Mouse (Mus musculus): ENCODE data around the gene Fstl3.
A peak's percentile ranks its signal among the peaks of the same experiment; 100 is the strongest.

Gene Fstl3

GRCm38 (mm10) chr10:79788386-79789158 is 11.5 kb downstream of the Fstl3 start:
- DNase-seq (ENCODE audit: low spot score): peak; percentile 80

- DNase-seq (ENCODE audit: low spot score): no peak
These were observed 12.5 kb downstream of the Fstl3 start for GRCm38 (mm10) chr10:79789581-79789980.

- DNase-seq (ENCODE audit: low spot score): no peak
These were observed 13.8 kb downstream of the Fstl3 start, which contains the start of gene Prss57 for GRCm38 (mm10) chr10:79790861-79791260. TSS of gene Prss57 (minus strand) at chr10:79790961.

- peak; percentile 23 for DNase-seq (ENCODE audit: low spot score)
These were observed 15.4 kb downstream of the Fstl3 start for GRCm38 (mm10) chr10:79792339-79793040.

DNA sequence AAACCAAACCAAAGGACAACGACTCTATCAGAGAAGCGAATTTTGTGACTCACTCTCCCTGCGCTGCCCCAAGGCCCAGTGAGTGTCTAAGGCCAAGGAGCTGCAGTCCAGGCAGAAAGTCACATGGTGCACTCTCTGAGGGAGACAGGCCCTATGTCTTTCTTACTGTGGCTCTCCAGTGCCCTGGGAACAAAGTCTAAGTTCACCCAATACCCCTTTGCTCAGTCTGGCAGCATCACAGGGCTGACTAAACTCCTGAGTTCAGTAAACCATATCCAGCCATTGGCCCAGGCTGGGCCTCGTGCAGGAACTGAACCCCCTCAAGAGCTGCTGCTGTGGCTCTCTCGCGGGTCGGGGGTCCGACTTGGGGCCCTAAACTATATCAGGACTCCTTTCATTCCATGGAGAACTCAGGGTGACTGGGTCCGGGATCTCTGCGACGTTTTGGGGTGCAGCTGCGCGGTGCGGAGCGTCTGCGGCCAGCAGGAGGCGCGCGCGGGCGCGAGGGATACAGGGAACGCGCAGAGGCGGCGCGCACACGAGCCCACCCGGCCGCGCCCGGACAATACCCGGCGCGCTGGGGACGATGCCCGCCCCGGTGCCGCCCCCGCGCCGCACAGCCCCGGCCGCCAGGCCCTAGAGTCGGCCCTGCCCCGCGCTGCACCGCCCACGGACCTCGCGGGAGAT is 16.1 kb downstream of the Fstl3 start, which contains the start of gene Palm:
Gene Palm (plus strand): TSS at position 522 of the 687 bp plus-strand sequence.
- DNase-seq (ENCODE audit: low spot score): peak; percentile 94

- DNase-seq (ENCODE audit: low spot score): peak; percentile 54
These were observed 16.8 kb downstream of the Fstl3 start for GRCm38 (mm10) chr10:79793738-79794490.

- DNase-seq (ENCODE audit: low spot score): peak; percentile 90
These were observed 17.4 kb downstream of the Fstl3 start for GRCm38 (mm10) chr10:79794491-79794931.

DNA sequence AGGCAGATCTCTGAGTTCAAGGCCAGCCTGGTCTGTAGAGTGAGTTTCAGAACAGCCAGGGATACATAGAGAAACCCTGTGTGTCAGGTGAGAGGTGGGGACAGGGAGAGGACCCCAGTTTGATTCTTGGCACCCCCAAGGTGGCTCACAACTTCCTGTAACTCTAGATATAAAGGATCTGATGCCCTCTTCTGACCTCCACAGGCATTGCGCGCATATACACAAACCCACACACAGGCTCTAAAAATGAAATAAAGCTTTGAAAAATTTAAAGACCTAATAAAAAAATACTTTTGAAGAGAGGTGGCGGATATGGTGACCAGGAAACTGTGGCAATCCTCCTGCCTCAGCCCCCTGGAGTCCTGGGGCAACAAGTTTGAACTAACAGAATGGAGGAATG is 18.8 kb downstream of the Fstl3 start:
- no peak for DNase-seq (ENCODE audit: low spot score)

GRCm38 (mm10) chr10:79797326-79797725 is 20.3 kb downstream of the Fstl3 start:
- no peak for DNase-seq (ENCODE audit: low spot score)

- DNase-seq (ENCODE audit: low spot score): no peak
These were observed 21.3 kb downstream of the Fstl3 start for GRCm38 (mm10) chr10:79798289-79798928.

- no peak for DNase-seq (ENCODE audit: low spot score)
These were observed 23.4 kb downstream of the Fstl3 start for GRCm38 (mm10) chr10:79800508-79800907.

DNA sequence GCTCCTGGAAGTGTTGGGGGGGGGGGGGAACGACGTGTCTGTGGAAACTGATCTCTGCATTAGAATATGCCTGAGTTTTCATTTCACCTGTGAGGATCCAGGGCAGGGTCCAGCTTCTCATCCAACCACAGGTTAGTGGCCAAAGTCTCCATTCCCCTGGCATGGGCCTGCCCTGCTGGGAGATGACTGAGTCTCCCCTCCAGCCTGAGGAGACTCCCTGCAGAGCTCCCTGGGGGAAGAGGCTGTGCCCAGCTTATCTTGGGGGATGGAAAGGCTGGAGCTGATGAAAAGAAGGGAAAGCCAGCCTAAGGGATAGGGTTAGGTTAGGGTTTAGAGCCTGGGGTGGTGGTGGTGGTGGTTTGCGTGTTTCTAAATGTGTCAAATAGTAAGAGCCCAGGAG is 24.8 kb downstream of the Fstl3 start:
- DNase-seq (ENCODE audit: low spot score): no peak

- peak; percentile 91 for DNase-seq (ENCODE audit: low spot score)
These were observed 25.4 kb downstream of the Fstl3 start for GRCm38 (mm10) chr10:79802331-79802971.

- DNase-seq (ENCODE audit: low spot score): no peak
These were observed 26.7 kb downstream of the Fstl3 start for GRCm38 (mm10) chr10:79803716-79804323.

DNA sequence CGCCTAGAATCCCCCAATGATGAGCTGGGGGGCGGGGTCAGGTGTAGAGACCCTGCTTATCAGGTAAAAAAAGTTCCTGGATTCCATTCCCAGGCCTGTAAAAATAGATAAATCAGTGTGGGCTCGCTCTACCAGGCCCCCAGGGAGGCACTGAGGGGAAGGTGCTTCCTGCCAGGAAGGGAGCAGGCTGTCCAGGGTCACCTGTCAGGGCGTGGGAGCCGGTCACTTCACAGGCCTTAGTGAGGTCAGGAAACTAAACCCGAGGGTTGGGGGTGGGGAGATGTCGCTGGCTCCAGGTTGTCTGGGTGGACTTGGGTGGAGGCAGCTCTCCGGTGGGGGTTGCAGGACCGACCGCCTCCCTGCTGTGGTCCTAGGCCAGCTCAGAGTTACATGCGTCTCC is 28.6 kb downstream of the Fstl3 start:
- DNase-seq (ENCODE audit: low spot score): no peak

DNA sequence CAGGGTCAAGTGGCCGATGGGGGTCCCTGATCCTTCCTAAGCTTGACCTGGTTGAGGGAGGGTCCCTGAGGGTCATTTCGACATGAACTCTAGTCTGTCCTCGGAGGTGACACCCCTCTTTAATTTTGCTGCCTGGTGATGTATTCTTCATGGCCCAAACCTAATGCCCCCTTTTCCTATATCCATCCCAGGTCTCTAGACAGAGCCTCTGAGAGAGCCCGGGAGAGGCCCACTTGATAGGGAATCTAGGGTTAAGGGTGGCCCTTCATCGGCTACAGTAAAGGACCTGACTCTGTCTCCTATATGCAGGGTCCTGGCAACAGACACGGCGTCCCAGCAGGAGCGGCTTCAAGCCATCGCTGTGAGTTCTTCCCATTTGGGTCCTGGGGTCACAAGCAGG is 29.3 kb downstream of the Fstl3 start:
- no peak for DNase-seq (ENCODE audit: low spot score)

- DNase-seq (ENCODE audit: low spot score): no peak
These were observed 29.9 kb downstream of the Fstl3 start for GRCm38 (mm10) chr10:79806972-79807371.

- DNase-seq (ENCODE audit: low spot score): no peak
These were observed 30.8 kb downstream of the Fstl3 start for GRCm38 (mm10) chr10:79807826-79808225.

GRCm38 (mm10) chr10:79808728-79809127 is 31.7 kb downstream of the Fstl3 start:
- DNase-seq (ENCODE audit: low spot score): no peak

Measured in adipocyte (in vitro differentiated cells).